8 mouse cellular contexts compared by ENCODE assay signal in genomic region chr7:140137135-140138020, GRCm38 (mm10). TPM values are rescaled to one million over a fixed set of nuclear protein-coding genes. Genes with fewer than 3 reads are reported as not detected.
A peak's percentile ranks its signal among the peaks of the same experiment; 100 is the strongest.
DNase-seq lines count a peak whose midpoint lies in the region; ATAC-seq and TF ChIP-seq lines count a peak whose summit lies in the region.

Gene Mtg1 (plus strand): TSS chr7:140137564.

- H3K4me2 ChIP-seq in forebrain, embryonic 16.5 days (ENCODE audit: low read length) = peak within 1 kb of the TSS; percentile 94
- H3K4me2 ChIP-seq in lung, embryonic 14.5 days = peak within 1 kb of the TSS; percentile 86

- H3K4me1 ChIP-seq in ES-E14 (ENCODE audit: control insufficient read depth in 2 of 2, insufficient read depth in 2 of 2, low read length in 2 of 2, poor library complexity in 1 of 2) = no peaks in the 10 kb centered on the region
- H3K4me1 ChIP-seq in forebrain, embryonic 16.5 days (replicated peaks; ENCODE audit: control insufficient read depth, insufficient read depth, low read length) = peaks cover 13% of the 10 kb centered on the region
- no peaks in the 10 kb centered on the region; the same call in 1 of the 2 replicates for H3K4me1 ChIP-seq in lung, embryonic 14.5 days (ENCODE audit: insufficient read depth)
- no peaks in the 10 kb centered on the region for H3K4me1 ChIP-seq in olfactory bulb, adult 2 months (ENCODE audit: control insufficient read depth, insufficient read depth, low read length)
- H3K4me1 ChIP-seq in thymus, adult 2 months (replicated peaks; ENCODE audit: control insufficient read depth, insufficient read depth, low read length) = no peaks in the 10 kb centered on the region; the same call in 1 of the 2 replicates

- peaks cover 6% of the 10 kb centered on the region; the same call in 1 of the 2 replicates for H3K36me3 ChIP-seq in ES-E14 (ENCODE audit: control insufficient read depth, insufficient read depth, low read length, poor library complexity, severe bottlenecking)
- no peaks in the 10 kb centered on the region for H3K36me3 ChIP-seq in forebrain, embryonic 16.5 days (ENCODE audit: control insufficient read depth, insufficient read depth)
- H3K36me3 ChIP-seq in lung, embryonic 14.5 days (ENCODE audit: insufficient read depth) = peaks cover 6% of the 10 kb centered on the region; the same call in 1 of the 2 replicates
- no peaks in the 10 kb centered on the region for H3K36me3 ChIP-seq in thymus, adult 2 months (ENCODE audit: control insufficient read depth, insufficient read depth, low read length)

- WGBS in forebrain, embryonic 16.5 days = 2% methylated on average over 39 of the region's 39 CpGs
- 2% methylated on average over 39 of the region's 39 CpGs for WGBS in lung, embryonic 14.5 days
- WGBS in olfactory bulb, adult 2 months = 2% methylated on average over 39 of the region's 39 CpGs
- WGBS in thymus, adult 2 months = 3% methylated on average over 39 of the region's 39 CpGs

- peak; percentile 91 for DNase-seq in ES-E14 (ENCODE audit: low read depth, low spot score)
- peak; percentile 96 for DNase-seq in cerebellum, adult 11-12 months
- peak; percentile 97 to 100 for DNase-seq in heart, postnatal 36 days
- DNase-seq in layer of hippocampus, adult 2 months (ENCODE audit: low spot score in 2 of 2) = peak; percentile 93 to 96
- DNase-seq in lung, embryonic 14.5 days = peak; percentile 98
- peak; percentile 94 for DNase-seq in thymus, adult 2 months

- TF ChIP-seq CTCF in layer of hippocampus, adult 2 months (conservative IDR thresholded peaks at IDR 0.05) = no peak; the same call in 1 of the 2 replicates
- no peak for TF ChIP-seq CTCF in lung, embryonic 14.5 days (IDR thresholded peaks at IDR 0.05; ENCODE audit: low read depth)
- no peak for TF ChIP-seq CTCF in olfactory bulb, adult 2 months (IDR thresholded peaks at IDR 0.05; ENCODE audit: insufficient read depth, low read depth, low read length)
- peak; percentile 8; the same call in 1 of the 2 replicates for TF ChIP-seq CTCF in thymus, adult 2 months (IDR thresholded peaks at IDR 0.05; ENCODE audit: borderline replicate concordance, control insufficient read depth, extremely low read depth, insufficient read depth, low read length, poor library complexity)

- in situ Hi-C loops in ES-E14 (cut with MboI; ENCODE audit: low sequenced_read_pairs in 2 of 2, unreplicated experiment in 2 of 2) = no loop called here

- peak; percentile 74 for TF ChIP-seq POLR2A in olfactory bulb, adult 2 months (IDR thresholded peaks at IDR 0.05; ENCODE audit: insufficient read depth, low read depth, low read length)
- TF ChIP-seq POLR2A in thymus, adult 2 months (IDR thresholded peaks at IDR 0.05; ENCODE audit: control insufficient read depth, extremely low read depth, insufficient read depth, low read length, poor library complexity) = no peak

- no peaks in the 10 kb centered on the region for H3K27me3 ChIP-seq in forebrain, embryonic 16.5 days (replicated peaks; ENCODE audit: control insufficient read depth, insufficient read depth, low read length)
- no peaks in the 10 kb centered on the region for H3K27me3 ChIP-seq in lung, embryonic 14.5 days (ENCODE audit: insufficient read depth, low read length)
- no peaks in the 10 kb centered on the region for H3K27me3 ChIP-seq in thymus, adult 2 months (ENCODE audit: control insufficient read depth, insufficient read depth, low read length)

- H3K9me3 ChIP-seq in ES-E14 (ENCODE audit: control insufficient read depth, insufficient read depth, low read depth, low read length) = no peaks in the 10 kb centered on the region
- H3K9me3 ChIP-seq in forebrain, embryonic 16.5 days (ENCODE audit: control insufficient read depth, low read length) = no peaks in the 10 kb centered on the region
- no peaks in the 10 kb centered on the region for H3K9me3 ChIP-seq in lung, embryonic 14.5 days (ENCODE audit: low read depth, low read length)

- H3K4me3 ChIP-seq in ES-E14 (ENCODE audit: insufficient read depth in 1 of 2, low read depth in 1 of 2, low read length in 2 of 2, poor library complexity in 1 of 2, severe bottlenecking in 1 of 2) = peak within 1 kb of the TSS; percentile 82 to 97
- peak within 1 kb of the TSS; percentile 95 for H3K4me3 ChIP-seq in forebrain, embryonic 16.5 days (replicated peaks; ENCODE audit: low read length)
- peak within 1 kb of the TSS; percentile 91 for H3K4me3 ChIP-seq in layer of hippocampus, adult 2 months
- H3K4me3 ChIP-seq in lung, embryonic 14.5 days (ENCODE audit: low read depth, low read length) = peak within 1 kb of the TSS; percentile 77
- H3K4me3 ChIP-seq in olfactory bulb, adult 2 months (ENCODE audit: insufficient read depth, low read depth, low read length) = peak within 1 kb of the TSS; percentile 98
- H3K4me3 ChIP-seq in thymus, adult 2 months (ENCODE audit: control insufficient read depth, insufficient read depth, low read length) = peak within 1 kb of the TSS; percentile 96

- intact Hi-C loops in heart, postnatal 36 days (cut with DNase I) = loop anchor here (1.0 to 5.0 kb wide), 2 partner anchors 21 to 100 kb away; partner anchors contain the start of genes Echs1, Tubgcp2 and Zfp511

- H3K27ac ChIP-seq in ES-E14 (ENCODE audit: insufficient read depth, low read depth, low read length, poor library complexity, severe bottlenecking) = peak within 1 kb of the TSS; percentile 69; the same call in 1 of the 2 replicates
- peak within 1 kb of the TSS; percentile 78 for H3K27ac ChIP-seq in forebrain, embryonic 16.5 days (ENCODE audit: low read length)
- H3K27ac ChIP-seq in layer of hippocampus, adult 2 months = peak within 1 kb of the TSS; percentile 94
- H3K27ac ChIP-seq in lung, embryonic 14.5 days (ENCODE audit: low read depth) = peak within 1 kb of the TSS; percentile 65; the same call in 1 of the 2 replicates
- peak within 1 kb of the TSS; percentile 85 for H3K27ac ChIP-seq in olfactory bulb, adult 2 months (ENCODE audit: insufficient read depth, low read depth, low read length)
- peak within 1 kb of the TSS; percentile 69 for H3K27ac ChIP-seq in thymus, adult 2 months (ENCODE audit: control insufficient read depth, insufficient read depth, low read length)

- peak within 1 kb of the TSS; percentile 99 for H3K9ac ChIP-seq in ES-E14 (ENCODE audit: insufficient read depth, low read depth, low read length, poor library complexity, severe bottlenecking)
- H3K9ac ChIP-seq in forebrain, embryonic 16.5 days (replicated peaks; ENCODE audit: low read depth, low read length) = peak within 1 kb of the TSS; percentile 96
- H3K9ac ChIP-seq in lung, embryonic 14.5 days = peak within 1 kb of the TSS; percentile 84

- peak; percentile 98 for ATAC-seq in forebrain, embryonic 16.5 days
- peak; percentile 99 for ATAC-seq in lung, embryonic 14.5 days (ENCODE audit: insufficient read depth)

TF ChIP-seq in ES-E14, 5 proteins besides CTCF, POLR2A, EP300 and RAD21:
- TF ChIP-seq HCFC1 (IDR thresholded peaks at IDR 0.05; ENCODE audit: borderline replicate concordance, insufficient read depth, low read length) (peak; percentile 92), ZC3H11A (IDR thresholded peaks at IDR 0.05; ENCODE audit: borderline replicate concordance, low read depth, low read length) (no peak)

RNA-seq across cellular contexts. Expression of gene Mtg1, which starts in this region (rescaled TPM):
- 21.0 and 23.0 TPM in 2 replicates for total RNA-seq in ES-E14 (2012; rRNA removed)
- polyA plus RNA-seq in forebrain, embryonic 16.5 days (2015; fragmentation: Nextera tagmentation; extraction: Ambion mirVana) = 34.6 and 36.5 TPM in 2 replicates
- 10 to 100 TPM; 24.7 to 28.3 TPM for total RNA-seq in heart, postnatal 36 days (2021)
- total RNA-seq in layer of hippocampus, adult 2 months (2021) = 10 to 100 TPM; 27.8 to 27.9 TPM
- polyA plus RNA-seq in lung, embryonic 14.5 days (2014; fragmentation: Nextera tagmentation; extraction: Ambion mirVana) = 24.8 and 28.4 TPM in 2 replicates
- polyA plus RNA-seq in olfactory bulb, adult 2 months (2012; ENCODE audit: insufficient read depth, insufficient read length, low replicate concordance, missing spikeins) = not detected in 2 replicates
- polyA plus RNA-seq in thymus, adult 2 months (2012; rRNA removed) = 36.0 and 39.0 TPM in 2 replicates

Comparison
In these comparisons a context has a peak if more than half of its experiments do, and no peak if none do; other contexts are left out.
1. Peak in every context shown above with its lines: DNase-seq, ATAC-seq, H3K4me3 ChIP-seq and H3K27ac ChIP-seq.
2. RNA of gene Mtg1 (polyA plus RNA-seq): 34.6 to 36.5 TPM in forebrain, embryonic 16.5 days, 36.0 to 39.0 TPM in thymus, adult 2 months and 24.8 to 28.4 TPM in lung, embryonic 14.5 days; not detected in olfactory bulb, adult 2 months; every median in the first group is over 10 times any median in the second.